Mouse (Mus musculus) heart, postnatal 0 days (tissue): ENCODE measurements around the gene Rnaseh2b. TPM values are rescaled to one million over a fixed set of nuclear protein-coding genes. Genes with fewer than 3 reads are reported as not detected.

ENCODE experiments used
- ATAC-seq: fragments of 200-750 bp; cut with Nextera tagmentation; 2 replicates; pipeline ENCODE4 v1.8.0; 2017; ENCODE audit warnings: low read depth, moderate number of reproducible peaks, moderate library complexity; ENCODE audit not compliant: insufficient read depth
- DNase-seq: peaks from one replicate; pipeline ENCODE4 v3.0.0-alpha.2; 2016; ENCODE audit warnings: low spot score
- H3K27ac ChIP-seq: fragments of 300-500 bp; sonication (generic); 2 replicates; pipeline ENCODE4 v1.5.1; 2014; ENCODE audit warnings: low read depth, mild to moderate bottlenecking
- H3K27me3 ChIP-seq: fragments of 300-500 bp; sonication (generic); 2 replicates; pipeline ENCODE4 v1.6.1; 2014; ENCODE audit warnings: low read length, mixed read lengths; ENCODE audit not compliant: control insufficient read depth, insufficient read depth
- H3K36me3 ChIP-seq: fragments of 300-500 bp; sonication (generic); replicated peaks from 2 replicates; pipeline ENCODE4 v1.6.1; 2014; ENCODE audit warnings: low read length, mixed read lengths; ENCODE audit not compliant: control insufficient read depth, insufficient read depth
- H3K4me1 ChIP-seq: fragments of 300-500 bp; sonication (generic); 2 replicates; pipeline ENCODE4 v1.6.1; 2014; ENCODE audit warnings: antibody characterized with exemption; ENCODE audit not compliant: control insufficient read depth, insufficient read depth
- H3K4me2 ChIP-seq: fragments of 300-500 bp; sonication (generic); 2 replicates; pipeline ENCODE4 v1.6.1; 2014; ENCODE audit warnings: low read depth, mild to moderate bottlenecking, low read length, moderate library complexity
- H3K4me3 ChIP-seq: fragments of 300-500 bp; sonication (generic); 2 replicates; pipeline ENCODE4 v1.5.1; 2014; ENCODE audit warnings: low read depth, low read length
- H3K9ac ChIP-seq: fragments of 300-500 bp; sonication (generic); replicated peaks from 2 replicates; pipeline ENCODE4 v1.6.1; 2014; ENCODE audit warnings: low read depth, low read length, mixed read lengths
- H3K9me3 ChIP-seq: fragments of 300-500 bp; sonication (generic); replicated peaks from 2 replicates; pipeline ENCODE4 v1.6.1; 2016; ENCODE audit warnings: low read length; ENCODE audit not compliant: control insufficient read depth
- CTCF ChIP-seq: IDR thresholded peaks from 2 replicates; pipeline ENCODE4 v1.5.1; 2016; ENCODE audit warnings: antibody characterized with exemption, control low read depth, low read depth
- EP300 ChIP-seq: IDR thresholded peaks from 2 replicates; pipeline ENCODE4 v1.6.1; 2016; ENCODE audit warnings: antibody characterized with exemption, low read depth
- WGBS: fragments of 180-500 bp; shearing (Covaris S2); extraction: QIAGEN DNeasy Blood & Tissue Kit; methylation state at CpG from one replicate; pipeline ENCODE4 v1.1.7; 2014; 5-methylcytosine and 5-hydroxymethylcytosine counted together
- polyA plus RNA-seq: library from polyadenylated mRNA; unstranded; fragments of >200 nt; fragmentation: Nextera tagmentation; extraction: Ambion mirVana; gene quantifications from 2 replicates; pipeline ENCODE4 v1.2.1, GENCODE M21; 2015
- total RNA-seq: library from RNA; depleted of rRNA; stranded (reverse); fragments of >200 nt; gene quantifications from 2 replicates; pipeline ENCODE4 v1.2.3, GENCODE M21; 2014; ENCODE audit warnings: low replicate concordance

The Rnaseh2b gene
- total and polyA plus RNA-seq, 2 experiments from 2014 or later: 23.9 to 38.0 TPM

DNA sequence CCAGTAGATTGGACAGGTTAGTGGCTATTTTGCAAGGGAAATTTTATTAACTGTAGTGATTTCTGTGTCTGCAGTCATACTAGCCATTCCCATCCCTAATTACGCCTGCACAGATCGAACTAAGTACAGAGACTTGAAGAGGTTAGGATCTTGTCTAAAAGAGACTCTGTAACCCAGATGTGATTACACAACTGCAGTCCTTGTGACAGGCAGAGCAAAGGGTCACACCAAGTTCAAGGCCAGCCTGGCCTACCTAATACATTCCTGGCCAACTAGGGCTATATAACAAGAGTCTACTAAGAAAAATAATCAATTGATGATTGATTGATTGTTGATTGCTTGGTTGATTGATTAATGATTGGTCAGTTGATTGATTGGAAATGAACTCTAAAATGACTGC is 43.1 kb upstream of the Rnaseh2b start:
- no peaks in the 10 kb centered on the region for H3K36me3 ChIP-seq
- no peaks in the 10 kb centered on the region for H3K9me3 ChIP-seq
- TF ChIP-seq EP300 (no peak), CTCF (no peak)
- H3K27me3 ChIP-seq: no peaks in the 10 kb centered on the region
- no peak overlapping the region for H3K9ac ChIP-seq
- WGBS: 78% methylated on average over 2 of the region's 2 CpGs
- H3K4me3 ChIP-seq: no peak overlapping the region
- H3K27ac ChIP-seq: no peak overlapping the region
- H3K4me1 ChIP-seq: no peaks in the 10 kb centered on the region
- H3K4me2 ChIP-seq: no peak overlapping the region
- no peak for DNase-seq
- ATAC-seq: no peak

DNA sequence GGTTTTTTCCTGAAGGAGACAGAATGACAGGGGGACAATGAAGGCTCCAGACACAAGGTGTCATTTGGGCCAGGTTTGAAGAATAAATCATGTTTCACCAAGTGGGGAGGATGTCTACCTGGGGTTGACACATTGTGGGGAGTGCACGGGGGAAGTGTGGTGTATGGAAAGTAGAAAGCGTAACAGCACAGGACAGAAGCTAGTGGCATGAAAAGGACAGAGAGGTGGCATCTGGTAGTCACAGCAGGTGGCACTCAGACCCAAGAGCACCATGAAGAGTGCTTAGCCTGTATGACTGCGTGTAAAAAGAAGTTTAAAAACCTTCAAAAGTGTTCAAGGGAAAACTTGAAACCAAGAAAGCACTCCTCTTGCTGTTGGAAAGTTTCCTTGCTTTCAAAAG is 42.3 kb upstream of the Rnaseh2b start:
- TF ChIP-seq CTCF: no peak
- no peak for TF ChIP-seq EP300
- no peaks in the 10 kb centered on the region for H3K4me1 ChIP-seq
- no peaks in the 10 kb centered on the region for H3K27me3 ChIP-seq
- H3K9me3 ChIP-seq: no peaks in the 10 kb centered on the region
- 76% methylated on average over 3 of the region's 3 CpGs for whole genome bisulfite sequencing
- no peak overlapping the region for H3K9ac ChIP-seq
- H3K4me3 ChIP-seq: no peak overlapping the region
- H3K27ac ChIP-seq: no peak overlapping the region
- H3K4me2 ChIP-seq: no peak overlapping the region
- ATAC-seq (no peak), DNase-seq (no peak)
- no peaks in the 10 kb centered on the region for H3K36me3 ChIP-seq

DNA sequence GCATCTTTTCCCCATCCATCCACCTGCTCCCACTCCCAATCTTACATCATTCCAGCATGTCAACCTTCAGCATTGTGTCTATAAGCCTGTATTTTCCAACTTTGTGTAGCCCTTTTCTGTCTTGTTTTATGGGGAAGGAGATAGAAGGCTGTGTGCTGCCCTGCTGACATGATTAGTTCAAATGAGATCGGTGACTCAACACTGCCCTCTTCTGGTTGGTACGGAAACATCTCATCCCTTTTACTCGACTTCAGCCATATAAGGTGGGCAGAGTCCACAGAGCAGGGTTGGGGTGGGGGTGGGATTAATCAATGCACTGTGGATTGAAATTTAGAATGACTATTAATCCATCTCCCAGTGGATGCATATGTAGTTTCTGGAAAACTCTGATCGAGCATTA is 40.4 kb upstream of the Rnaseh2b start:
- no peak overlapping the region for H3K4me3 ChIP-seq
- H3K4me1 ChIP-seq: no peaks in the 10 kb centered on the region
- DNase-seq: peak; percentile 68
- ATAC-seq: peak; percentile 63; the same call in 1 of the 2 replicates
- H3K4me2 ChIP-seq: no peak overlapping the region
- H3K27ac ChIP-seq: no peak overlapping the region
- no peak overlapping the region for H3K9ac ChIP-seq
- H3K9me3 ChIP-seq: no peaks in the 10 kb centered on the region
- no peaks in the 10 kb centered on the region for H3K36me3 ChIP-seq
- H3K27me3 ChIP-seq: no peaks in the 10 kb centered on the region
- 5% methylated on average over 4 of the region's 4 CpGs for WGBS
- TF ChIP-seq EP300 (no peak), CTCF (peak; percentile 77)

DNA sequence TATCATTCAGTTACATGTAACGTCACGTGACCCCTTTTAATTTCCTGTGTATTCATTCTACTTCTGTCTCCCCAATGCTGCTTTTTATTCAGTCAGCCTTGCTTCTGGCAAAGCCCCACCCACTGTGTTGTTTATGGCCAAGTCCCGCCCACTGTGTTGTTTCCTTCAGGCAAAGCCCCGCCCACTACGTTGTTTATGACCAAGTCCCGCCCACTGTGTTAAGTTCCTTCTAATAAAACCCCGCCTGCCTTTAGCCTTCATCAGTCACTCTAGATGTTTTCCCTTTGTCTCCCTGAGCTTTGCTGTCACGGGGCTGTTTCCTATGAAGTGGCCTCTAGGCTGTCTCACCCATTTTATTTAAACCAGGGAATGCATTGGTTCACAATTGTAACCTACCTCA is 38.0 kb upstream of the Rnaseh2b start:
- WGBS: 68% methylated on average over 8 of the region's 8 CpGs
- ATAC-seq: no peak
- TF ChIP-seq CTCF: no peak
- TF ChIP-seq EP300: no peak

DNA sequence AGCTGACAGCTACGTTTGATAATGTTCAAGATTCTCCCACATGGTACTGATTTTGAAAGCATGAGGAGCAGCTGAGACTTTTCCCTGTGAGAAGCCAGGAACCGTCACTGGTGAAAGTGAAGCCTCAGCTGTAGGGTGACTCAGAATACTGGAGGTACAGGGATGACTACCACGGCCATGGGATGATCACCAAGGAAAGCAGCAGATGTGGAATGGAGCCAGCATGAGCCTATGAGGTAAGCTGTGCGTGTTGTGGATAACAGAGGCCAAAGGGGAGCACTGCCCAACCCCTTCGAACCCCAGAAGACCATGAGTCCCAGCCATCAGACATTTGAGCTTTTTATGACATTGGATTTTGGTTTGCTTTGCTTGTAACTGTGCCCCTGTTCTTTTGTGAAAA is 36.3 kb upstream of the Rnaseh2b start:
- Histone ChIP-seq H3K9me3 (no peaks in the 10 kb centered on the region), H3K4me1 (peaks cover 6% of the 10 kb centered on the region; the same call in 1 of the 2 replicates), H3K27ac (no peak overlapping the region), H3K4me3 (no peak overlapping the region), H3K36me3 (no peaks in the 10 kb centered on the region), H3K9ac (no peak overlapping the region), H3K27me3 (no peaks in the 10 kb centered on the region), H3K4me2 (no peak overlapping the region)
- ATAC-seq (no peak), DNase-seq (no peak)
- TF ChIP-seq CTCF (no peak), EP300 (no peak)
- WGBS: 72% methylated on average over 5 of the region's 5 CpGs

More for the DNA sequence above, 38.0 kb upstream of the Rnaseh2b start:
- Histone ChIP-seq H3K9ac (no peak overlapping the region), H3K4me2 (no peak overlapping the region), H3K27ac (no peak overlapping the region), H3K4me3 (no peak overlapping the region), H3K36me3 (no peaks in the 10 kb centered on the region), H3K27me3 (no peaks in the 10 kb centered on the region), H3K9me3 (no peaks in the 10 kb centered on the region), H3K4me1 (peaks cover 6% of the 10 kb centered on the region; the same call in 1 of the 2 replicates)
- no peak for DNase-seq

DNA sequence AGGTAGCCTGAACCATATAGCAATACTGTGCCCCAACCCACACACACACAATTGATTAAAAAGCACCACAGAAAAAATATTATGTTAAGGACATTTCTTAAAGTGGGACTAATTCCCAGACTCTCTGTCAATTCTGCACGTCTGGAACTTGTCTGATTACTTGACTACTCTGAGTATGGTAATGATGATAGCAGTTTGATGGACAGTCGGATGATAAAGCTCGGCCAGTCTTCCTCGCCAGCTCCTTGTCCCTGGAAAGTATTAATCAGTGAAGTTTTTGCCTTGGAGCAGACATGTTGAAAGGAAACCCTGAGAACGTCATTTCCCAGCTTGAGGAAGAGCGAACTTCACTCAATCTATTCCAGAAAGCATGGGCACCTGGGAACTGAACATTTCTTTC is 34.3 kb upstream of the Rnaseh2b start:
- no peaks in the 10 kb centered on the region for H3K9me3 ChIP-seq
- no peak overlapping the region for H3K9ac ChIP-seq
- H3K4me1 ChIP-seq: peaks cover 6% of the 10 kb centered on the region; the same call in 1 of the 2 replicates
- 28% methylated on average over 6 of the region's 6 CpGs for WGBS
- no peaks in the 10 kb centered on the region for H3K27me3 ChIP-seq
- DNase-seq: no peak
- TF ChIP-seq CTCF (no peak), EP300 (no peak)
- H3K4me3 ChIP-seq: no peak overlapping the region
- no peak for ATAC-seq
- H3K4me2 ChIP-seq: no peak overlapping the region
- peak overlapping the region; percentile 39; the same call in 1 of the 2 replicates for H3K27ac ChIP-seq
- no peaks in the 10 kb centered on the region for H3K36me3 ChIP-seq
